Comparison of ENCODE assay signal across 25 mouse cellular contexts in the genomic region with DNA sequence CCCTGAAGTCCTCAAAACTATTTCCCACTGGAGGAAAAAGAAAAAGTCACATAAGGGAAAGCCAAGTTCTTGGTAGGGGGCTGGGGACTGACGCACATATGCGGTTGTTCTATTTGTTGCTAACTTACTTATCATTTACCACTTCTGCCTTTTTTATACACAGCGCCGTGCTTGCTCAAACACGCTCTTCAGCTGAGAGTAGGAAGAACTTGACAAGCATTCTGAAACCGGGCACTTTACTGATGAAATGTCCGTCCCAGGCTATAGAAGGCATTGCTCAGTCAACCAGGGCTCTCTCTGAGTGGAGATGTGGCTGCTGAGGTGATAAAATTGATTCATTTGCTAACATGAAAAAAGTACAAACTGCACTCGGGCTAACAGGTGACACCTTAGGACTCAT. TPM values are rescaled to one million over a fixed set of nuclear protein-coding genes. Genes with fewer than 3 reads are reported as not detected.
"Had no signal": no experiment of that assay in that cellular context is flagged by ENCODE, and none has a peak within 500 bp of the region (broad histone marks: within the 10 kb centered on the region; RNA-seq: fewer than 3 reads in every experiment).

No protein-coding gene starts in this region.

- H3K4me3 ChIP-seq: liver, embryonic 12.5 days; lung, embryonic 15.5 days; midbrain, embryonic 10.5 days; midbrain, embryonic 12.5 days; myocyte; neural tube, embryonic 13.5 days; neural tube, embryonic 15.5 days had no signal

- DNase-seq: liver; lung, adult 18-20 months; lung, postnatal 14 days; midbrain, embryonic 14.5 days; retina, postnatal 1 day; right cerebral cortex, adult 18-20 months; right cerebral cortex, postnatal 25 days; right cerebral cortex, postnatal 4 days; spleen, adult 18-20 months; thymus, adult 18-20 months; thymus, postnatal 14 days; thymus, postnatal 36 days had no signal

- H3K27me3 ChIP-seq: liver, embryonic 12.5 days; lung, embryonic 15.5 days; midbrain, embryonic 12.5 days; neural tube, embryonic 13.5 days; neural tube, embryonic 15.5 days had no signal

- ATAC-seq: liver, embryonic 12.5 days; midbrain, embryonic 16.5 days had no signal

- H3K4me1 ChIP-seq: liver, embryonic 12.5 days; lung, embryonic 15.5 days; midbrain, embryonic 10.5 days; midbrain, embryonic 12.5 days; neural tube, embryonic 13.5 days; neural tube, embryonic 15.5 days had no signal

- H3K27ac ChIP-seq: liver, embryonic 12.5 days; liver, embryonic 14.5 days; lung, embryonic 15.5 days; midbrain, embryonic 10.5 days; midbrain, embryonic 12.5 days; neural tube, embryonic 13.5 days; neural tube, embryonic 15.5 days had no signal

- H3K9me3 ChIP-seq: liver, embryonic 12.5 days; lung, embryonic 15.5 days; midbrain, embryonic 10.5 days; midbrain, embryonic 12.5 days; neural tube, embryonic 13.5 days; neural tube, embryonic 15.5 days had no signal

- H3K36me3 ChIP-seq: liver, embryonic 12.5 days; lung, embryonic 15.5 days; midbrain, embryonic 10.5 days; midbrain, embryonic 12.5 days; neural tube, embryonic 13.5 days; neural tube, embryonic 15.5 days had no signal

- H3K9ac ChIP-seq: liver, embryonic 12.5 days; liver, embryonic 14.5 days; lung, embryonic 15.5 days; midbrain, embryonic 12.5 days; neural tube, embryonic 13.5 days; neural tube, embryonic 15.5 days had no signal

- H3K4me2 ChIP-seq: liver, embryonic 12.5 days; lung, embryonic 15.5 days; midbrain, embryonic 12.5 days; neural tube, embryonic 13.5 days; neural tube, embryonic 15.5 days had no signal

RNA-seq across cellular contexts. Expression of a gene that starts 9.0 kb away (rescaled TPM):
- total RNA-seq: megakaryocyte-erythroid progenitor cell, adult 5-6 weeks had no signal
- polyA plus RNA-seq: liver, embryonic 12.5 days; lung, embryonic 15.5 days; midbrain, embryonic 14.5 days; midbrain, embryonic 16.5 days; myocyte; neural tube, embryonic 13.5 days; neural tube, embryonic 15.5 days; small intestine, adult 2 months; stomach, embryonic 14.5 days; stomach, embryonic 16.5 days had no signal

RNA-seq across cellular contexts. Expression of a gene that starts 9.2 kb away (rescaled TPM):
- polyA plus RNA-seq: myocyte had no signal
